Mouse (Mus musculus) lung, postnatal 0 days (tissue): ENCODE data around the gene Pdlim5.

ENCODE experiments used
- CTCF ChIP-seq: IDR thresholded peaks from 2 replicates; pipeline ENCODE4 v1.5.1; 2016; ENCODE audit warnings: antibody characterized with exemption, mild to moderate bottlenecking
- EP300 ChIP-seq: IDR thresholded peaks from 2 replicates; pipeline ENCODE4 v1.6.1; 2016; ENCODE audit warnings: antibody characterized with exemption, mild to moderate bottlenecking, control low read depth

DNA sequence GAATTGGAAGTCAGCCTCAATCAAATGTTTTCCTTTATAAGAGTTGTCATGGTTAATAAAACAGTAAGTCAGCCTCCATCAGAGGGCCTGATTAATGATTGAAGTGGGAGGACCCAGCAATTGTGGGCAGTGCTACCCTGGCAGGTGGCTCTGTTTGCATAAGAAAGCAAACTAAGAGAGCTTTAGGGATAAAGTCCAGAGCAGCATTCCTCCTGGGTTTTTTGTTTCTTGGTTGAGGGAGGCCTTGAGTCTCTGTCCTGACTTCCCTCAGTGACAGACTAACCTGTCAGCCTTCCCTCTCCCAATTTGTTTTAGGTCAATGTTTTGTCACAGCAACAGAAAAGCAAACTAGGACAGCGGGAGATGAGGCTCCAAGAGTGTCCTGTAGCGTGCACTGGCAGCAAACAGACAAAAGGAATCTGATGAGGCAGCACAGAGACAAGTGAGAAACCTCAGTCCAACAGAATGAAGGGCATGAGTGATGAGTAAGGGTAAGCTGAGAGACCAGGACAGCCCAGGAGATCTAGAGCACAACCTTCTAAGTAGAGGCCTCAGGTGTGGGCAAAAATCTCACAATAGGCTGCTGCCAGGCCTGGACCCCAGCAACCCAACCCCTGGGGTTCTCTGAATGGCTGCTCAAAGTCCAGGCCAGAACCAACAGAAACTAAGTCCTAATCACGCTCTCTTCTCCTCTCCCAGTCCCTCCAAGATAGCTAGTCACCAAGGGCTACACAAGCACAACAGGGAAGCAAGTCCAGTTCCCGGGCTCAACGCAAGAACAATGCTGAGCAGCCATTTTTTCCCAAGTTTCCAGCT, 46.5 kb downstream of the Pdlim5 start:
- no peak for TF ChIP-seq CTCF
- no peak for TF ChIP-seq EP300
